Mouse (Mus musculus) forebrain, postnatal 0 days (tissue): Measurements from ENCODE around the gene N4bp1. TPM values are rescaled to one million over a fixed set of nuclear protein-coding genes. Genes with fewer than 3 reads are reported as not detected.

Experiments
- ATAC-seq: fragments of 200-750 bp; cut with Nextera tagmentation; 2 replicates; pipeline ENCODE4 v1.8.0; 2017; ENCODE audit warnings: mild to moderate bottlenecking, moderate library complexity
- DNase-seq: peaks from one replicate; pipeline ENCODE4 v3.0.0-alpha.2; 2015
- H3K27ac ChIP-seq: fragments of 300-500 bp; sonication (generic); 2 replicates; pipeline ENCODE4 v1.5.1; 2014; ENCODE audit warnings: low read depth, mild to moderate bottlenecking, antibody characterized with exemption, low read length, moderate library complexity, mixed read lengths
- H3K27me3 ChIP-seq: fragments of 300-500 bp; sonication (generic); 2 replicates; pipeline ENCODE4 v1.6.1; 2014; ENCODE audit warnings: mild to moderate bottlenecking, low read length, mixed read lengths; ENCODE audit not compliant: insufficient read depth
- H3K36me3 ChIP-seq: fragments of 300-500 bp; sonication (generic); 2 replicates; pipeline ENCODE4 v1.6.1; 2014; ENCODE audit warnings: mild to moderate bottlenecking, moderate library complexity; ENCODE audit not compliant: insufficient read depth
- H3K4me1 ChIP-seq: fragments of 300-500 bp; sonication (generic); 2 replicates; pipeline ENCODE4 v1.6.1; 2014; ENCODE audit warnings: antibody characterized with exemption; ENCODE audit not compliant: insufficient read depth
- H3K4me2 ChIP-seq: fragments of 300-500 bp; sonication (generic); 2 replicates; pipeline ENCODE4 v1.6.1; 2014; ENCODE audit warnings: low read depth, mild to moderate bottlenecking, moderate library complexity
- H3K4me3 ChIP-seq: fragments of 300-500 bp; sonication (generic); 2 replicates; pipeline ENCODE4 v1.5.1; 2014; ENCODE audit warnings: low read depth, low read length, mixed read lengths
- H3K9ac ChIP-seq: fragments of 300-500 bp; sonication (generic); 2 replicates; pipeline ENCODE4 v1.6.1; 2014; ENCODE audit warnings: mild to moderate bottlenecking
- H3K9me3 ChIP-seq: fragments of 300-500 bp; sonication (generic); 2 replicates; pipeline ENCODE4 v1.6.1; 2016; ENCODE audit warnings: low read length
- CTCF ChIP-seq: sonication (generic); IDR thresholded peaks from 2 replicates; pipeline ENCODE4 v1.5.1; 2016; ENCODE audit warnings: antibody characterized with exemption, control low read depth, low read depth
- WGBS: fragments of 180-500 bp; shearing (Covaris S2); extraction: QIAGEN DNeasy Blood & Tissue Kit; methylation state at CpG from one replicate; pipeline ENCODE4 v1.1.7; 2014; 5-methylcytosine and 5-hydroxymethylcytosine counted together
- polyA plus RNA-seq: library from polyadenylated mRNA; unstranded; fragments of >200 nt; fragmentation: Nextera tagmentation; extraction: Ambion mirVana; gene quantifications from 2 replicates; pipeline ENCODE4 v1.2.1, GENCODE M21; 2015
- total RNA-seq: library from RNA; depleted of rRNA; stranded (reverse); fragments of >200 nt; gene quantifications from 2 replicates; pipeline ENCODE4 v1.2.3, GENCODE M21; 2014

N4bp1 gene
- total and polyA plus RNA-seq, 2 experiments from 2014 or later, result 4.5 to 19.4 TPM

DNA sequence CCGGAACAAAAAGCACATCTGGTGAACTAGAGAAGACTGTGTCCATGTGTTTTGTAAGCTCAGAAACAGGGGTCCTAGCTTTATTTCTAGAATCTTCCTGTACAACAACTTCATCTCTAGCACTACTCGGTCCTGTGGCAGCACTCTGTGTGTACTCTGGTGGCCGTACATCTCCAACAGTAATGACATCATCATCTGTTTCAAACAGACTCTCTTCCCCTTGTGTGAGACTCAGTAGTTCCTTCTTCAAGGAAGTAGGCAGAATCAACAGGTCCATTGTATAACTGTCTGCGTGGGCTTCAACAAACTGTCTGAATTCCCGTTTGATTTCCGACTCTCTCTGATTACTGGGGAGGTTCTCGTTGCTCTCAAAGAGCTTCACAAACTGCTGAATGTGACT, 23.5 kb downstream of the N4bp1 start:
- H3K27ac ChIP-seq, result no peak overlapping the region
- H3K27me3 ChIP-seq, result no peaks in the 10 kb centered on the region
- 0 out of 2 replicates have a peak, but pooled peaks cover 3% of the 10 kb centered on the region for H3K4me1 ChIP-seq
- H3K4me3 ChIP-seq, result no peak overlapping the region
- H3K36me3 ChIP-seq, result peaks cover 23% of the 10 kb centered on the region
- WGBS, result 81% methylated on average over 7 of the region's 7 CpGs
- no peak overlapping the region for H3K4me2 ChIP-seq
- ATAC-seq (no peak), DNase-seq (no peak)
- H3K9me3 ChIP-seq, result no peaks in the 10 kb centered on the region
- TF ChIP-seq CTCF, result no peak
- H3K9ac ChIP-seq, result no peak overlapping the region

DNA sequence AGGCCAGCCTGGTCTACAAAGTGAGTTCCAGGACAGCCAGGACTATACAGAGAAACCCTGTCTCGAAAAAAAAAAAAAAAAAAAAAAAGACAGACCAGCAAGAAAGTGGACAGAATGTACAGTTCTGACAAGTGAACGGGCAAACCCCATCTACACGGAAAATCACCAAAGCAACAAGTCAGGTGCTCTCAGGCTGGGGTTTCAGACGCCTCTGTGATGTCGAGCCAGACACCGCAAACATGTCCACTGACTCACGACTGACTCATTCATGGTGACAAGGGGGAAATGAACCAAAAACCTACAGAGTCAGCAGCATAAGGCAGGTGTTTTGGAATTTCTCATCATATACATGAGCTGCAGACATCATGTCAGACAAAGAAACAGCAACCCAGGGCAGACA, 28.8 kb downstream of the N4bp1 start:
- no peak for DNase-seq
- Histone ChIP-seq H3K27me3 (no peaks in the 10 kb centered on the region), H3K4me2 (no peak overlapping the region), H3K36me3 (peaks cover 24% of the 10 kb centered on the region), H3K4me1 (0 out of 2 replicates have a peak, but pooled peaks cover 3% of the 10 kb centered on the region), H3K9ac (no peak overlapping the region), H3K9me3 (no peaks in the 10 kb centered on the region), H3K4me3 (no peak overlapping the region), H3K27ac (no peak overlapping the region)
- TF ChIP-seq CTCF, result no peak
- no peak for ATAC-seq
- 86% methylated on average over 6 of the region's 7 CpGs for WGBS

DNA sequence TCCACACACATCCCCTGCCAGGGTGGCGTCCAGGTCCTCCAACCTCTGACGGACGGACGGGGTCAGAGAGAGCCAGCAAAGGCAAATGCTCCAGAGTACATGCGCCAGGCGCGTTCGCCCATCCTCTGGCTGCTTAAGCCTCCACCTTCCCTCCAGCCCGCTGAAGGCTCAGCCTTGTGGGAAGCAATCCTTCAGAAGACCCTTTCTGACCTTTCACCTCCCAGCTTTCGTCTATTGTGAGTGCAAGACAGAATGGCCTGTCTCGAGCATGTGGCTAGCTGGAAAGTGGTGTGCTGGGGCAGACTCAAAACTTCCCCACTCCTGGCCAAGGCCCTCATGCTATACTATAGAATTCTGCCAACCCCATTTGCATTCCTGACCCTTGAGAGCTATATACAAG, 30.4 kb downstream of the N4bp1 start:
- DNase-seq (no peak), ATAC-seq (no peak)
- TF ChIP-seq CTCF, result no peak
- H3K9me3 ChIP-seq, result no peaks in the 10 kb centered on the region
- H3K4me3 ChIP-seq, result no peak overlapping the region
- H3K4me1 ChIP-seq, result 0 out of 2 replicates have a peak, but pooled peaks cover 3% of the 10 kb centered on the region
- H3K27me3 ChIP-seq, result no peaks in the 10 kb centered on the region
- H3K36me3 ChIP-seq, result peaks cover 9% of the 10 kb centered on the region
- H3K9ac ChIP-seq, result no peak overlapping the region
- WGBS, result 41% methylated on average over 11 of the region's 11 CpGs
- H3K27ac ChIP-seq, result no peak overlapping the region
- no peak overlapping the region for H3K4me2 ChIP-seq

DNA sequence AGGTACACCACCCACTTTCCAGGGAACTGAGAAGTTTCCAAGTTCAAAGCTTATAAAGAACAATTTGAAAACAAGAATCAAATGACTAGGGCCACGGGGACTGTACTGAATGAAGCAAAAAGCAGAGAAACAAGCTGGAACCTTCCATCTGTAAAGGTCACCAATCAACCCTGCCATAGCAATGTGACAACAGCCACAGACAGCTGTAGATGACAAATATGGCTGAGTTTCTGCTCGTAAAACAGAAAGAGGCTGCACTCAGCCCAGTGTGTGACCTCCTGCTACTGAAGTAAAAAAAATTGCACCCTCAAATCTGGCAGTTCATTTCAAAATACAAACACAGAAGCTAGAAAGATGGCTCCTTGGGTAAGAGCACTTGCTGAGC, 31.1 kb downstream of the N4bp1 start:
- no peak for TF ChIP-seq CTCF
- Histone ChIP-seq H3K9ac (no peak overlapping the region), H3K4me3 (no peak overlapping the region), H3K4me1 (0 out of 2 replicates have a peak, but pooled peaks cover 3% of the 10 kb centered on the region), H3K27ac (no peak overlapping the region), H3K36me3 (peaks cover 6% of the 10 kb centered on the region; the same call in 1 of the 2 replicates), H3K27me3 (no peaks in the 10 kb centered on the region), H3K9me3 (no peaks in the 10 kb centered on the region), H3K4me2 (no peak overlapping the region)
- 68% methylated on average over 2 of the region's 2 CpGs for WGBS
- no peak for ATAC-seq
- DNase-seq, result no peak

DNA sequence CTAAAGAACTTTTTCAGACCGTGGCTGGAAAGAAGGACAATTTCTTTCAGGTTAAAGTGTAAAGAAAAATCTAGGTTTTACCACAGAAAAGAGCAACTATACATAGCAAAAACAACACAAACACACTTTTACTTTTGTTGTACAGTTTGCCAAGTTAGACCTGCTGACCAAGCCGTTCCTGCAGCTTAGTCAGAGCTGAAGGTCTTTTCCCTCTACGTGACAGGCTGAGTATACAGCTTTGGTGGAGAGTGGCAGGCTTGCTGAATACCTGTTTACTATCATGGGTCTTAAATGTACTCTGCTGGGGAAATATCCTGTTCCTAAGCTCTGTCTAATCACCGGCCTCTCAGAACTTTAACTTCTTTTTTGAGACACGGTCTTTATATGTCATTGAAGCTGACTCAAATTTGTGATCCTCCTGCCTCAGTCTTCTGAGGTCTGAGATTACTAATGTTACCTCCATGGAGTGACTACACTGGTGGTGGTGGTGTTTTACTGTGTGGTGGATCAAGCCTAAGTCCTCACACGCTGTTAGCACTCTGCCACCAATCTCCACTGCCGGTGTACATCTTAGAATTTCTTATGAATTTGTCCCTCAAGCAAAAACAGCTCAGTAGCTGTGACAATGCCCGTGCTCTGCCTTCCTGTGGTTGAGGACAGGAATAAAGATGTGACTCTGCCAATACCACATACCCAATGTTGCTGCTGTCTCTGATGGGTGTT, 31.6 kb downstream of the N4bp1 start:
- peaks cover 6% of the 10 kb centered on the region for H3K36me3 ChIP-seq
- H3K4me2 ChIP-seq, result no peak overlapping the region
- 0 out of 2 replicates have a peak, but pooled peaks cover 3% of the 10 kb centered on the region for H3K4me1 ChIP-seq
- no peak for DNase-seq
- TF ChIP-seq CTCF, result no peak
- no peaks in the 10 kb centered on the region for H3K27me3 ChIP-seq
- 90% methylated on average over 8 of the region's 8 CpGs for WGBS
- H3K4me3 ChIP-seq, result no peak overlapping the region
- no peak for ATAC-seq
- no peaks in the 10 kb centered on the region for H3K9me3 ChIP-seq
- H3K9ac ChIP-seq, result no peak overlapping the region
- H3K27ac ChIP-seq, result no peak overlapping the region

DNA sequence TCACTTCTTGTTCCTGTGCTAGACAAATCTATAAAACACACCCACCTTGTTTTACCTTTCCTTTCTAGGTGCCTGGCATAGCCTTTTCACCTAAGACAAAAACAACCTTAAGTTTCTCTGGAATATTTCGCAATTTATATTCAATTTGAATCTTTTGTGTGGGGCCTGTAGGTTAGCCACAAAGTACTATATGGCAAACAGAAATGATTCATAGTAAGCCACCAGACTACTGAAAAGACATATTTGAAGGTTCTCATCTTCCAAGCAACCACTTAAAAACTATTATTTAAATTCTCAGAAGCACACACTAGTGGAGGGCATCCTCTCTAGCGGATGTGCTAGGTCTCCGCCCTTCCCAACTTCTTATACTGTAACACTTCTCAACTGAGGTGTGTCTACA, 32.6 kb downstream of the N4bp1 start:
- Histone ChIP-seq H3K4me3 (no peak overlapping the region), H3K4me2 (no peak overlapping the region), H3K27ac (no peak overlapping the region), H3K36me3 (peaks cover 16% of the 10 kb centered on the region), H3K4me1 (no peaks in the 10 kb centered on the region), H3K27me3 (no peaks in the 10 kb centered on the region), H3K9me3 (no peaks in the 10 kb centered on the region), H3K9ac (no peak overlapping the region)
- TF ChIP-seq CTCF, result no peak
- 94% methylated on average over 3 of the region's 3 CpGs for WGBS
- no peak for ATAC-seq
- no peak for DNase-seq

DNA sequence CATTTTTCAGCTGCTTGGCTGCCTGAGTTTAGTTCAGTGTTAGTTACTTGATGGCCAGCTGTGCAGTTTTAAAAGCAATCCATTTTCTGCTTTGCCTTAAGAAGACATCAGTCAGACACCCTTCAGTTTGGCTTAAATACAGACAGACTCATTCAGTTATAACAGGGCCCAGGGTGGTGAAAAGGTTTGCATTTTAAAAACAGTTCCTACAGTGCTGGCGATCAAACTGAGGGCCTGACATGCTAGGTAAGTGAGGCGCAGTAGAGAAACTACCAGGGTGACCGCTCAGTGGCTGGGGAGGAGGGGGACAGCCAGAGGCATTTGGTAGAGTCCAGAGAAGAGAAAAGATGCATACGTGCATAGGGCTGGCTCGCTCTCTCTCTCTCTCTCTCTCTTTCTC, 36.2 kb downstream of the N4bp1 start:
- H3K27ac ChIP-seq, result no peak overlapping the region
- peaks cover 20% of the 10 kb centered on the region for H3K36me3 ChIP-seq
- H3K4me3 ChIP-seq, result no peak overlapping the region
- no peak for TF ChIP-seq CTCF
- ATAC-seq, result no peak
- H3K4me2 ChIP-seq, result no peak overlapping the region
- H3K9me3 ChIP-seq, result no peaks in the 10 kb centered on the region
- no peaks in the 10 kb centered on the region for H3K4me1 ChIP-seq
- no peaks in the 10 kb centered on the region for H3K27me3 ChIP-seq
- no peak overlapping the region for H3K9ac ChIP-seq
- 90% methylated on average over 5 of the region's 5 CpGs for WGBS
- DNase-seq, result no peak
